Mouse (Mus musculus): Measurements from ENCODE around the gene Nav2. TPM values are rescaled to one million over a fixed set of nuclear protein-coding genes. Genes with fewer than 3 reads are reported as not detected.

Nav2 gene
- polyA plus RNA-seq, 1 experiment = 46.2 TPM

- no peak overlapping the region for H3K27ac ChIP-seq (ENCODE audit: control insufficient read depth, insufficient read depth, low read length)
- no peak for TF ChIP-seq CTCF (IDR thresholded peaks at IDR 0.05; ENCODE audit: borderline replicate concordance, control insufficient read depth, extremely low read depth, insufficient read depth, low read length, poor library complexity)
- no peak for TF ChIP-seq POLR2A (IDR thresholded peaks at IDR 0.05; ENCODE audit: control insufficient read depth, extremely low read depth, insufficient read depth, low read length, poor library complexity)
- no peak for DNase-seq
- H3K36me3 ChIP-seq (ENCODE audit: control insufficient read depth, insufficient read depth, low read length) = no peaks in the 10 kb centered on the region
- no peak overlapping the region for H3K4me3 ChIP-seq (ENCODE audit: control insufficient read depth, insufficient read depth, low read length)
- WGBS = 87% methylated on average over 7 of the region's 7 CpGs
- H3K4me1 ChIP-seq (replicated peaks; ENCODE audit: control insufficient read depth, insufficient read depth, low read length) = no peaks in the 10 kb centered on the region
- no peaks in the 10 kb centered on the region for H3K27me3 ChIP-seq (ENCODE audit: control insufficient read depth, insufficient read depth, low read length)
Observed at GRCm38 (mm10) chr7:48981013-48981412, 72.5 kb downstream of the Nav2 start.

GRCm38 (mm10) chr7:48981814-48982213 is 73.3 kb downstream of the Nav2 start:
- WGBS = 84% methylated on average over 3 of the region's 3 CpGs
- no peaks in the 10 kb centered on the region for H3K4me1 ChIP-seq (replicated peaks; ENCODE audit: control insufficient read depth, insufficient read depth, low read length)
- DNase-seq = no peak

GRCm38 (mm10) chr7:48982573-48982972 is 74.1 kb downstream of the Nav2 start:
- Histone ChIP-seq H3K4me1 (replicated peaks; ENCODE audit: control insufficient read depth, insufficient read depth, low read length) (no peaks in the 10 kb centered on the region), H3K36me3 (ENCODE audit: control insufficient read depth, insufficient read depth, low read length) (no peaks in the 10 kb centered on the region), H3K27ac (ENCODE audit: control insufficient read depth, insufficient read depth, low read length) (no peak overlapping the region), H3K27me3 (ENCODE audit: control insufficient read depth, insufficient read depth, low read length) (no peaks in the 10 kb centered on the region), H3K4me3 (ENCODE audit: control insufficient read depth, insufficient read depth, low read length) (no peak overlapping the region)
- no peak for TF ChIP-seq CTCF (IDR thresholded peaks at IDR 0.05; ENCODE audit: borderline replicate concordance, control insufficient read depth, extremely low read depth, insufficient read depth, low read length, poor library complexity)
- TF ChIP-seq POLR2A (IDR thresholded peaks at IDR 0.05; ENCODE audit: control insufficient read depth, extremely low read depth, insufficient read depth, low read length, poor library complexity) = no peak
- WGBS = 97% methylated on average over 7 of the region's 7 CpGs
- no peak for DNase-seq

More at GRCm38 (mm10) chr7:48981814-48982213, 73.3 kb downstream of the Nav2 start:
- H3K27ac ChIP-seq (ENCODE audit: control insufficient read depth, insufficient read depth, low read length) = no peak overlapping the region
- no peak overlapping the region for H3K4me3 ChIP-seq (ENCODE audit: control insufficient read depth, insufficient read depth, low read length)
- H3K27me3 ChIP-seq (ENCODE audit: control insufficient read depth, insufficient read depth, low read length) = no peaks in the 10 kb centered on the region
- H3K36me3 ChIP-seq (ENCODE audit: control insufficient read depth, insufficient read depth, low read length) = no peaks in the 10 kb centered on the region
- TF ChIP-seq CTCF (IDR thresholded peaks at IDR 0.05; ENCODE audit: borderline replicate concordance, control insufficient read depth, extremely low read depth, insufficient read depth, low read length, poor library complexity) = no peak

GRCm38 (mm10) chr7:48991911-48992552 is 83.5 kb downstream of the Nav2 start:
- 67% methylated on average over 8 of the region's 8 CpGs for whole genome bisulfite sequencing
- no peaks in the 10 kb centered on the region for H3K27me3 ChIP-seq (ENCODE audit: control insufficient read depth, insufficient read depth, low read length)
- DNase-seq = no peak
- no peak overlapping the region for H3K27ac ChIP-seq (ENCODE audit: control insufficient read depth, insufficient read depth, low read length)
- TF ChIP-seq POLR2A (IDR thresholded peaks at IDR 0.05; ENCODE audit: control insufficient read depth, extremely low read depth, insufficient read depth, low read length, poor library complexity) (no peak), CTCF (IDR thresholded peaks at IDR 0.05; ENCODE audit: borderline replicate concordance, control insufficient read depth, extremely low read depth, insufficient read depth, low read length, poor library complexity) (no peak)
- no peak overlapping the region for H3K4me3 ChIP-seq (ENCODE audit: control insufficient read depth, insufficient read depth, low read length)
- H3K36me3 ChIP-seq (ENCODE audit: control insufficient read depth, insufficient read depth, low read length) = no peaks in the 10 kb centered on the region
- no peaks in the 10 kb centered on the region for H3K4me1 ChIP-seq (replicated peaks; ENCODE audit: control insufficient read depth, insufficient read depth, low read length)

GRCm38 (mm10) chr7:48995171-48995570 is 86.7 kb downstream of the Nav2 start:
- H3K27ac ChIP-seq (ENCODE audit: control insufficient read depth, insufficient read depth, low read length) = no peak overlapping the region
- H3K36me3 ChIP-seq (ENCODE audit: control insufficient read depth, insufficient read depth, low read length) = no peaks in the 10 kb centered on the region
- no peaks in the 10 kb centered on the region for H3K27me3 ChIP-seq (ENCODE audit: control insufficient read depth, insufficient read depth, low read length)
- DNase-seq = no peak
- H3K4me3 ChIP-seq (ENCODE audit: control insufficient read depth, insufficient read depth, low read length) = no peak overlapping the region
- WGBS = 40% methylated on average over 13 of the region's 13 CpGs
- H3K4me1 ChIP-seq (replicated peaks; ENCODE audit: control insufficient read depth, insufficient read depth, low read length) = no peaks in the 10 kb centered on the region
- TF ChIP-seq POLR2A (IDR thresholded peaks at IDR 0.05; ENCODE audit: control insufficient read depth, extremely low read depth, insufficient read depth, low read length, poor library complexity) (no peak), CTCF (IDR thresholded peaks at IDR 0.05; ENCODE audit: borderline replicate concordance, control insufficient read depth, extremely low read depth, insufficient read depth, low read length, poor library complexity) (no peak)

- H3K4me3 ChIP-seq (ENCODE audit: control insufficient read depth, insufficient read depth, low read length) = no peak overlapping the region
- TF ChIP-seq POLR2A (IDR thresholded peaks at IDR 0.05; ENCODE audit: control insufficient read depth, extremely low read depth, insufficient read depth, low read length, poor library complexity) = no peak
- TF ChIP-seq CTCF (IDR thresholded peaks at IDR 0.05; ENCODE audit: borderline replicate concordance, control insufficient read depth, extremely low read depth, insufficient read depth, low read length, poor library complexity) = no peak
- H3K27ac ChIP-seq (ENCODE audit: control insufficient read depth, insufficient read depth, low read length) = no peak overlapping the region
- H3K27me3 ChIP-seq (ENCODE audit: control insufficient read depth, insufficient read depth, low read length) = no peaks in the 10 kb centered on the region
- no peak for DNase-seq
- WGBS = 90% methylated on average over 8 of the region's 8 CpGs
- H3K4me1 ChIP-seq (replicated peaks; ENCODE audit: control insufficient read depth, insufficient read depth, low read length) = no peaks in the 10 kb centered on the region
- H3K36me3 ChIP-seq (ENCODE audit: control insufficient read depth, insufficient read depth, low read length) = no peaks in the 10 kb centered on the region
Observed at GRCm38 (mm10) chr7:48995701-48996100, 87.2 kb downstream of the Nav2 start.

GRCm38 (mm10) chr7:48996829-48997228 is 88.3 kb downstream of the Nav2 start:
- Histone ChIP-seq H3K4me1 (replicated peaks; ENCODE audit: control insufficient read depth, insufficient read depth, low read length) (no peaks in the 10 kb centered on the region), H3K27me3 (ENCODE audit: control insufficient read depth, insufficient read depth, low read length) (no peaks in the 10 kb centered on the region), H3K36me3 (ENCODE audit: control insufficient read depth, insufficient read depth, low read length) (no peaks in the 10 kb centered on the region), H3K4me3 (ENCODE audit: control insufficient read depth, insufficient read depth, low read length) (no peak overlapping the region), H3K27ac (ENCODE audit: control insufficient read depth, insufficient read depth, low read length) (no peak overlapping the region)
- DNase-seq = no peak
- TF ChIP-seq POLR2A (IDR thresholded peaks at IDR 0.05; ENCODE audit: control insufficient read depth, extremely low read depth, insufficient read depth, low read length, poor library complexity) = no peak
- WGBS = 82% methylated on average over 5 of the region's 5 CpGs
